Mouse (Mus musculus): ENCODE results near the gene Dnah7c.
A peak's percentile ranks its signal among the peaks of the same experiment; 100 is the strongest.
"Not testable (repeated sequence)": the region's sequence is repeated elsewhere in the genome, so short reads cannot be mapped to it uniquely, and the experiment has no call there.

The Dnah7c gene

GRCm38 (mm10) chr1:46725719-46726118 is 300.3 kb downstream of the Dnah7c start:
- not testable (repeated sequence) for DNase-seq (ENCODE audit: inconsistent age in 2 of 2, low spot score in 1 of 2)

GRCm38 (mm10) chr1:46729731-46730130 is 304.3 kb downstream of the Dnah7c start:
- not testable (repeated sequence) for DNase-seq (ENCODE audit: inconsistent age in 2 of 2, low spot score in 1 of 2)

GRCm38 (mm10) chr1:46733405-46734106 is 308.2 kb downstream of the Dnah7c start:
- DNase-seq (ENCODE audit: inconsistent age in 2 of 2, low spot score in 1 of 2): not testable (repeated sequence)

GRCm38 (mm10) chr1:46734455-46734854 is 309.1 kb downstream of the Dnah7c start:
- DNase-seq (ENCODE audit: inconsistent age in 2 of 2, low spot score in 1 of 2): not testable (repeated sequence)

GRCm38 (mm10) chr1:46764600-46764999 is 339.2 kb downstream of the Dnah7c start:
- not testable (repeated sequence) for DNase-seq (ENCODE audit: inconsistent age in 2 of 2, low spot score in 1 of 2)

- DNase-seq (ENCODE audit: inconsistent age in 2 of 2, low spot score in 1 of 2): not testable (repeated sequence)
Observed at GRCm38 (mm10) chr1:46769318-46769717, 343.9 kb downstream of the Dnah7c start.

GRCm38 (mm10) chr1:46770077-46770695 is 344.8 kb downstream of the Dnah7c start:
- DNase-seq (ENCODE audit: inconsistent age in 2 of 2, low spot score in 1 of 2): not testable (repeated sequence)

GRCm38 (mm10) chr1:46782227-46782626 is 356.8 kb downstream of the Dnah7c start:
- peak in 1 of 2 experiments; percentile 78 for DNase-seq (ENCODE audit: inconsistent age in 2 of 2, low spot score in 1 of 2)

GRCm38 (mm10) chr1:46805074-46805473 is 379.7 kb downstream of the Dnah7c start:
- no peak for DNase-seq (ENCODE audit: inconsistent age in 2 of 2, low spot score in 1 of 2)

GRCm38 (mm10) chr1:46808630-46809029 is 383.2 kb downstream of the Dnah7c start:
- not testable (repeated sequence) for DNase-seq (ENCODE audit: inconsistent age in 2 of 2, low spot score in 1 of 2)

GRCm38 (mm10) chr1:46817934-46818333 is 392.5 kb downstream of the Dnah7c start:
- DNase-seq (ENCODE audit: inconsistent age in 2 of 2, low spot score in 1 of 2): no peak

- DNase-seq (ENCODE audit: inconsistent age in 2 of 2, low spot score in 1 of 2): no peak
Observed at GRCm38 (mm10) chr1:46822256-46822972, 397.0 kb downstream of the Dnah7c start.

GRCm38 (mm10) chr1:46830066-46830843 is 404.9 kb downstream of the Dnah7c start:
- no peak for DNase-seq (ENCODE audit: inconsistent age in 2 of 2, low spot score in 1 of 2)

- no peak for DNase-seq (ENCODE audit: inconsistent age in 2 of 2, low spot score in 1 of 2)
Observed at GRCm38 (mm10) chr1:46831927-46832326, 406.5 kb downstream of the Dnah7c start.

GRCm38 (mm10) chr1:46843406-46843805 is 418.0 kb downstream of the Dnah7c start:
- DNase-seq (ENCODE audit: inconsistent age in 2 of 2, low spot score in 1 of 2): peak in 1 of 2 experiments; percentile 34

GRCm38 (mm10) chr1:46844281-46844680 is 418.9 kb downstream of the Dnah7c start:
- DNase-seq (ENCODE audit: inconsistent age in 2 of 2, low spot score in 1 of 2): peak in 1 of 2 experiments; percentile 20

- DNase-seq (ENCODE audit: inconsistent age in 2 of 2, low spot score in 1 of 2): no peak
Observed at GRCm38 (mm10) chr1:46845221-46845620, 419.8 kb downstream of the Dnah7c start.

GRCm38 (mm10) chr1:46849758-46850157 is 424.4 kb downstream of the Dnah7c start:
- peak; percentile 52 to 94 for DNase-seq (ENCODE audit: inconsistent age in 2 of 2, low spot score in 1 of 2)

- no peak for DNase-seq (ENCODE audit: inconsistent age in 2 of 2, low spot score in 1 of 2)
Observed at GRCm38 (mm10) chr1:46851586-46851985, 426.2 kb downstream of the Dnah7c start.

GRCm38 (mm10) chr1:46852216-46852599 is 426.8 kb downstream of the Dnah7c start:
- peak in 1 of 2 experiments; percentile 87 for DNase-seq (ENCODE audit: inconsistent age in 2 of 2, low spot score in 1 of 2)

All from adrenal gland, adult (tissue).